ENCODE assay signal across 12 mouse cellular contexts in the genomic region with DNA sequence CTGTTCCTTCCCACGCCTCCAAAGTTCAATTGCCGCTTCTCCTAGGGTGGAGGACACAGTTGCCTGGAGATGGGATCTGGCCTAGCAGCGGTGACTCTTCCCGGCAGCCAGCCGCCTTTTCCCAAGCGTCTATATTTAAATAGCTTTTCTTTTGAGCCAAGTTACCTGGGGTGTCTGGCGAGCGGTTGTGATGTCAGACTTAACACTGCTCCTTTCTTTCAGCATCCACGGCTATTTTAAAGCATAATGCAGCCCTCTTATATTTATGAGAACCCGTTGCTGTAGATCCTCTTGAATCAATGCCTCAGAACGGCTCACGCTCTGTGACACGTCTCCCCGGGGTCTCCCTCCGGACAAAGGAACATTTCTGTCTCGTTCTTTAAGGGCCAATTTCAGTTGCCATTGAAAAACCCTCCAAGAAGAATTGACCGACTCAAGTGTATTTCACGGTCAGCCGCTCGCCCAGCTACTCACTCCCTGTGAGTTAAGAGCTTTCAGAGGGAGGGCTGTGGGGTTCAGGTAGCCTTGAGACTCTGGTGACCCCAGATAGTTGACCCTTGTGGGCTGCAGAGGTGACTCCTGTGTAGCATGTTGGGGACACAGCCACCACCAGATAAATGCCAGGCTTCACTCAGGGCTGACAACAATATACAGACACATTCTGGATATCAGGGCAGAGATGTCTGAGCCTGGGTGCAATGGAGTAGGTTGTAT. TPM values are rescaled to one million over a fixed set of nuclear protein-coding genes. Genes with fewer than 3 reads are reported as not detected.
DNase-seq lines count a peak whose midpoint lies in the region; ATAC-seq lines count a peak whose summit lies in the region.
"Had no signal": no experiment of that assay in that cellular context is flagged by ENCODE, and none has a peak within 500 bp of the region (broad histone marks: within the 10 kb centered on the region; RNA-seq: fewer than 3 reads in every experiment).

No protein-coding gene starts in this region.

- H3K4me2 ChIP-seq in midbrain, embryonic 13.5 days (replicated peaks) = peak overlapping the region; percentile 35
- H3K4me2 ChIP-seq: liver, embryonic 15.5 days had no signal

- H3K9me3 ChIP-seq in hindbrain, embryonic 10.5 days = no peaks in the 10 kb centered on the region
- no peaks in the 10 kb centered on the region for H3K9me3 ChIP-seq in midbrain, embryonic 13.5 days
- H3K9me3 ChIP-seq: liver, embryonic 15.5 days had no signal

- H3K36me3 ChIP-seq in hindbrain, embryonic 10.5 days = no peaks in the 10 kb centered on the region
- no peaks in the 10 kb centered on the region for H3K36me3 ChIP-seq in midbrain, embryonic 13.5 days
- H3K36me3 ChIP-seq: liver, embryonic 15.5 days had no signal

- H3K27ac ChIP-seq in hindbrain, embryonic 10.5 days = peak overlapping the region; percentile 46
- H3K27ac ChIP-seq in midbrain, embryonic 13.5 days = peak overlapping the region; percentile 4; the same call in 1 of the 2 replicates
- H3K27ac ChIP-seq: liver, embryonic 15.5 days; macrophage had no signal

- peak; percentile 8 to 13 for DNase-seq in kidney, postnatal 4 days
- DNase-seq in kidney, postnatal 10 days = no peak
- peak; percentile 60 for DNase-seq in hindbrain, embryonic 10.5 days (ENCODE audit: low spot score)
- DNase-seq in adrenal gland, adult 2 months = no peak
- no peak for DNase-seq in layer of hippocampus, postnatal 25 days (ENCODE audit: extremely low spot score in 1 of 2, low spot score in 1 of 2)
- no peak for DNase-seq in layer of hippocampus, adult 18-20 months (ENCODE audit: low spot score in 2 of 2)

- peaks cover 51% of the 10 kb centered on the region for H3K4me1 ChIP-seq in hindbrain, embryonic 10.5 days (replicated peaks)
- H3K4me1 ChIP-seq in midbrain, embryonic 13.5 days (replicated peaks) = peaks cover 36% of the 10 kb centered on the region
- H3K4me1 ChIP-seq: liver, embryonic 15.5 days had no signal

- H3K4me3 ChIP-seq in hindbrain, embryonic 10.5 days = no peak overlapping the region
- H3K4me3 ChIP-seq in midbrain, embryonic 13.5 days (replicated peaks) = 0 out of 2 replicates have a peak overlapping the region, but pooled peaks have one; percentile 6
- H3K4me3 ChIP-seq: liver, embryonic 15.5 days had no signal

- WGBS in hindbrain, embryonic 10.5 days = 37% methylated on average over 20 of the region's 20 CpGs
- 7% methylated on average over 20 of the region's 20 CpGs for WGBS in midbrain, embryonic 13.5 days

- H3K9ac ChIP-seq in midbrain, embryonic 13.5 days (replicated peaks) = 0 out of 2 replicates have a peak overlapping the region, but pooled peaks have one; percentile 10
- H3K9ac ChIP-seq: liver, embryonic 15.5 days had no signal

- H3K27me3 ChIP-seq in hindbrain, embryonic 10.5 days (ENCODE audit: insufficient read depth, poor library complexity, severe bottlenecking) = peaks cover 21% of the 10 kb centered on the region
- peaks cover 42% of the 10 kb centered on the region for H3K27me3 ChIP-seq in midbrain, embryonic 13.5 days

- peak; percentile 69 for ATAC-seq in midbrain, embryonic 13.5 days
- ATAC-seq in monocyte, adult 5-6 weeks (replicated peaks; ENCODE audit: insufficient number of reproducible peaks, low FRiP score, low TSS enrichment, poor library complexity, severe bottlenecking) = no peak
- ATAC-seq: inflammation-experienced regulatory T-cells, adult 6 months had no signal

RNA-seq across cellular contexts. Expression of gene Cacng1, which starts 8.3 kb away (rescaled TPM):
- 0.16 and 0.26 TPM in 2 replicates for polyA plus RNA-seq in hindbrain, embryonic 10.5 days (2016; fragmentation: Nextera tagmentation; extraction: Ambion mirVana)
- polyA plus RNA-seq in midbrain, embryonic 13.5 days (2015; fragmentation: Nextera tagmentation; extraction: Ambion mirVana) = 0.26 and 0.58 TPM in 2 replicates
- total RNA-seq in adrenal gland, adult 2 months (2021) = not detected
- 0.08 TPM in 2 replicates for polyA plus RNA-seq in adrenal gland, adult 2 months (2012; rRNA removed)
- not detected for total RNA-seq in layer of hippocampus, postnatal 25 days (2021)
- not detected for total RNA-seq in layer of hippocampus, adult 18-20 months (2021)
- total RNA-seq in monocyte, adult 5-6 weeks (2017) = not detected in 3 replicates
- total RNA-seq: left cerebral cortex, postnatal 25 days had no signal
- polyA plus RNA-seq: inflammation-experienced regulatory T-cells, adult 6 months; macrophage had no signal

Comparison
In these comparisons a context has a peak if more than half of its experiments do, and no peak if none do; other contexts are left out.
1. DNase-seq: peak in kidney, postnatal 4 days (2 of 2) and hindbrain, embryonic 10.5 days (single experiment); none in kidney, postnatal 10 days (single experiment), adrenal gland, adult 2 months (single experiment), layer of hippocampus, postnatal 25 days (0 of 2) and layer of hippocampus, adult 18-20 months (0 of 2).